Comparison of ENCODE assay signal across 16 mouse cellular contexts in the genomic region with DNA sequence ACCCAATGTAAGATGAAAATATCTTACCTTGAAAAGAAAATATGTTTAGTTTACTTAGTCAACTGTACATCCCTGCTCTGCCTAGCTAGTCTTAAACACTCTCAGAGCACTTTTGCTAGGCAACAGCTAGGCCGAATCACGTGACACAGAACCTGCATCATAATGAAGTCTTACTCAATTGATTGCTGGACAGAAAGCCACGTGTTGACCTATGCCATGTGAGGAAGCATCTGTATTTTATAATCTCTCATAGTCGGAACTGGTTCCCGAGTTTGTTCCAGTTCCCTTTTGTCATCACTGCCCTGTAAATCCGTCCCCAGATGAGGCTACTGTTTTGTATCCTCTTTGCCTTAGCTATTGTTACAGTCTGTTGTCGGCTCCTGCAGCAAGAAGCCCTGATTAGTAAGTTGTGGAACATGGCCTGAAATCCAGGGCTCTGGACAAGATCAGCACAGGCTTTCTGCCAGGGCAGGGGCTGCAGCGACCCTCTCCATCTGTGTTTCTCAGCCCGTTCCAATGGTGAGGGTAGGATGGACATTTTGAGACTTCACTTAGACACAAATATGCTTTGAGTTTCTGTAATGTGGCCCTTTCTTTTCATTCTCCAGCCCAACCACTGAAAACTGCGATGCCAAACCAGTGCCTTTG.
A peak's percentile ranks its signal among the peaks of the same experiment; 100 is the strongest.
DNase-seq lines count a peak whose midpoint lies in the region; ATAC-seq lines count a peak whose summit lies in the region.
"Had no signal": no experiment of that assay in that cellular context is flagged by ENCODE, and none has a peak within 500 bp of the region (broad histone marks: within the 10 kb centered on the region; RNA-seq: fewer than 3 reads in every experiment).

No protein-coding gene starts in this region.

- peak; percentile 90 for ATAC-seq in granulocyte monocyte progenitor cell, adult 5-6 weeks (replicated peaks; ENCODE audit: poor library complexity, severe bottlenecking)
- ATAC-seq in monocyte, adult 5-6 weeks (replicated peaks; ENCODE audit: insufficient number of reproducible peaks, low FRiP score, low TSS enrichment, poor library complexity, severe bottlenecking): peak; percentile 86
- no peak for ATAC-seq in forebrain, embryonic 11.5 days (replicated peaks; ENCODE audit: low FRiP score)
- ATAC-seq: activated CD4-positive, CD25-positive, alpha-beta regulatory T cell, adult 4 months; forebrain, embryonic 14.5 days; Patski had no signal

- no peak overlapping the region for H3K9ac ChIP-seq in forebrain, embryonic 11.5 days (ENCODE audit: low read length)
- H3K9ac ChIP-seq: heart, embryonic 12.5 days; hindbrain, embryonic 15.5 days had no signal

- H3K4me2 ChIP-seq in forebrain, embryonic 11.5 days (ENCODE audit: low read depth, low read length, severe bottlenecking): no peak overlapping the region
- H3K4me2 ChIP-seq: heart, embryonic 12.5 days; hindbrain, embryonic 15.5 days had no signal

- H3K4me3 ChIP-seq in forebrain, embryonic 11.5 days (ENCODE audit: low read depth, low read length): no peak overlapping the region
- H3K4me3 ChIP-seq: heart, embryonic 12.5 days; hindbrain, embryonic 15.5 days had no signal

- no peaks in the 10 kb centered on the region for H3K36me3 ChIP-seq in forebrain, embryonic 11.5 days (ENCODE audit: control insufficient read depth, insufficient read depth, low read length)
- H3K36me3 ChIP-seq: heart, embryonic 12.5 days; hindbrain, embryonic 15.5 days had no signal

- H3K27me3 ChIP-seq in forebrain, embryonic 11.5 days (ENCODE audit: control insufficient read depth, insufficient read depth, low read length): no peaks in the 10 kb centered on the region
- H3K27me3 ChIP-seq: heart, embryonic 12.5 days; hindbrain, embryonic 15.5 days; Patski had no signal

- no peaks in the 10 kb centered on the region; the same call in 1 of the 2 replicates for H3K4me1 ChIP-seq in forebrain, embryonic 11.5 days (replicated peaks; ENCODE audit: control insufficient read depth, insufficient read depth, low read length)
- H3K4me1 ChIP-seq: hindbrain, embryonic 15.5 days had no signal

- DNase-seq in heart, adult 11 months: peak; percentile 91
- DNase-seq in heart, postnatal 4 days: no peak
- DNase-seq in lung, postnatal 36 days: peak; percentile 73
- DNase-seq in lung, postnatal 25 days (ENCODE audit: low spot score): no peak
- no peak for DNase-seq in layer of hippocampus, postnatal 10 days (ENCODE audit: low spot score in 2 of 2)
- no peak for DNase-seq in forebrain, embryonic 11.5 days (ENCODE audit: low spot score)
- DNase-seq: adrenal gland, postnatal 25 days; cerebellum, adult 18-20 months; cerebellum, adult 9-11 months had no signal

- H3K27ac ChIP-seq in forebrain, embryonic 11.5 days (ENCODE audit: low read depth, low read length): no peak overlapping the region
- H3K27ac ChIP-seq: hindbrain, embryonic 15.5 days had no signal

- WGBS in forebrain, embryonic 11.5 days: 79% methylated on average over 10 of the region's 10 CpGs

- H3K9me3 ChIP-seq in forebrain, embryonic 11.5 days (ENCODE audit: control insufficient read depth, low read length): no peaks in the 10 kb centered on the region
- H3K9me3 ChIP-seq: heart, embryonic 12.5 days; hindbrain, embryonic 15.5 days had no signal

Comparison
In these comparisons a context has a peak if more than half of its experiments do, and no peak if none do; other contexts are left out.
1. DNase-seq: peak in heart, adult 11 months (single experiment) and lung, postnatal 36 days (single experiment); none in heart, postnatal 4 days (single experiment), lung, postnatal 25 days (single experiment), layer of hippocampus, postnatal 10 days (0 of 2) and forebrain, embryonic 11.5 days (single experiment).